Mouse (Mus musculus): Measurements from ENCODE around the gene Ubtd2. TPM values are rescaled to one million over a fixed set of nuclear protein-coding genes. Genes with fewer than 3 reads are reported as not detected.

Gene Ubtd2
- total RNA-seq, 4 experiments from 2014 or later = 6.3 to 7.2 (median 6.6) TPM

DNA sequence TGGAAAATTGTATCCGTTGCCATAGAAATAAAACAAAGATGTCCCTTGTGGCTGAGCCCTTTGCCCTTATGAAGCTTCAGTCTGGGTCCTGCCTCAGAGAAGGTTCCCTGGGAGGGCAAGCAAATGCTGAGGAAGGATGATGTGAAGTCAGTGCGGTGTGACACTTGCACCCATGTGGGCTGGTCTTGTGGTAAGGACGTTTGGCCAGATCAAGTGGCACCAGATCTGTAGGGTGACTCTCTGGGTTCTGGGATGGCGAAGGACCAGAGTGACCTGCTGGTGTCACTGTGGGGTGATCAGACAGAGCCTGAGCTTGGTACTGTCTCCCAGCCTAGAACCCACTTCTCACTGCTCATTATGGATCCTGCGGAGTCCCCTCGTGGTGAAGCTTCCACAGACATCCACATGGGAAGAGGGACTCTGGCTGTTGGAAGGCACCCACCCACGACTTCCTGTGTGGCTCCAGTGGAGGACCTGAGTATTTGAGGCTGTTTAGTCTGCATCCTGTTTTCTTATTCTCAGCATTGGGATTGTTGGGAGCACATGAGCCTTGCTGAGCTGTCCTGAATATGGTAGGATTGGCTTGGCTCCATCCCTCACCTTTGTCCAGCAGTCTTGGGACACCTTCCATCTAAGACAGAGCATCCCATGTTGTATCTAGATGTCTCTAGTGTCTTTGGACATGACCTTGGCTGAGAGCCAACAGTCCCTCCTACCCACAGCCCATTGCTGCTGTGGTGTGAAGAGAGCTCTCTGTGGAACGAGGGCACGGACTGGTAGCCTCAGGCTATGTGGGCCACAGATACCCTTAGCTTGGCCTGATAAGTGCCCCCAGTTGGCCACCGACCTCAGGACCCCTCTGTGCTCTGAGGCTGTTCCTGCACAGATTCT is 106.5 kb downstream of the Ubtd2 start:
- no peak for DNase-seq (ENCODE audit: low spot score in 2 of 2)

DNA sequence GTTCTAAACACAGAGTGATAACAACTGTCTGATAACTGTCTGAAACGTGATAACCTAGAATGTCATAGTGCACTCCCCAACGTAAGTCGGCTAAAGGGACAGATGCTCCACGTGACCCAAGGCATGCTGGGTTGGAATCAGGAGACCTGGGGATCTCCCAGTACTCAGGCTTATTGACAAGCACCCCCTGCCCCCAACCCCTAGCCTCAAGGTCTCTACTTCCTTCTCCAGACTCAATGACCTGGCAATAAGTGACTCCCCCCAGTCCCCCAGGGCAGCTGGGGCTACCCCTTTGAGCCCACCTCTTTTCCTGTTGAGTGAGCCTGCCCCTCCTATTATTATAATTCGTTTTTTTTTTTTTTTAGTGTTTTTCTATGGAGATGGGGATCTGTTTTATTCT is 107.5 kb downstream of the Ubtd2 start:
- DNase-seq (ENCODE audit: low spot score in 2 of 2) = no peak

DNA sequence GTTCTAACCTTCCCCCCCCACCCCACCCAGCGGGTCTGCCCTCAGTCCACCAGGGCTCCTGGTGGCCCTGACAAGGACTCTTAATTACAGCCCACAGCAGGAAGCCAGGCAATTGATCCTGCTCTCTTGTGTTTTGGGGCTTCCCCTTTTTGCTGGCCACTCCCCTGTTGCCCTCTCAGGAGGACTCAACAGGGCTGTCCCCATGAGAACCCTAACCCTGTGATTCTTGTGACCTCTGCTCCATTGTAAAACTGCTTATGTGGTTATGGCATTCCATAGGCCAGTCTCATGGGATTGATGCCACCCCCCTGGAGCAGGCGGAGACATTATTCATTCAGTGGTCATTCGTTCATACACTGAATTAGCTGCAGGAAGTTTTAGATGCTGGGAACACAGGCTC is 108.5 kb downstream of the Ubtd2 start:
- no peak for DNase-seq (ENCODE audit: low spot score in 2 of 2)

DNA sequence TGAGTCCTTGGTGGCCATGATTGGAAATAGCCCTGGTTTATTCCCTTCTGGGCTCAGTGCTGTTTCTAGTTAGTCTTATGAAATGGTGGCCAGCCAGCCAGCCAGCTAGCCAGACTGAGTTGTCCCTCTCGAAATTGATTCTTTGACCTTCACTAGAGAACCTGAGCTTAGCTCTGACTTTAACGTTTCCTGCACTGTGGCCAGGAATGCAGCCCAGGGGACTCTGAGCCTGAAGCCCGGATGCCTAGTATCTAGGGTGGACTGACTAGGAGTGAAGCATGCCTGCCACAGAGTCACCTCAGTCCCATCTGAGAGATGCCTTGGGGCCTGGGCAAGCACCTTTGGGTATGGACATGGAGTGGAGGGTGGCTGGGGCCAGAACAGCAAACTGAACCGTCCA is 109.5 kb downstream of the Ubtd2 start:
- no peak for DNase-seq (ENCODE audit: low spot score in 2 of 2)

DNA sequence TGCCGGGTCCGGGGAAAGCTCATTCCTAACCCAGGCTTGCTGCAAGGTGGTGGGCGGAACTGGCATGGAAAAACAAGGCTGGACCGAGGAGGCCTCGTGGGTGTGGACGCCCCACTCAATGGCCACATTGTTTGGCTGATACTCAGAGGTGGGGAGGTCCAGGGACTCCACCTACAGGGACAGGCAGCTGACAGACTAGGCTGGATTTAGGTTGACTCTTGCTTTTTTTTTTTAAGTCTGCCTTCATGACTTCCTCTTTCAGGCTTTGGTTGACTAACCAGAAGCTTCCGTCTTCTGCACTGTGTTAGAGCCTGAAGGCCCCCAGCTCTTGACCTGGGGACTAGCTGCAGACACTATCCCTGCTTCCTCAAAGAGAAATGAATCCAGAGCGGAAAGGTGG is 109.9 kb downstream of the Ubtd2 start:
- no peak for DNase-seq (ENCODE audit: low spot score in 2 of 2)

DNA sequence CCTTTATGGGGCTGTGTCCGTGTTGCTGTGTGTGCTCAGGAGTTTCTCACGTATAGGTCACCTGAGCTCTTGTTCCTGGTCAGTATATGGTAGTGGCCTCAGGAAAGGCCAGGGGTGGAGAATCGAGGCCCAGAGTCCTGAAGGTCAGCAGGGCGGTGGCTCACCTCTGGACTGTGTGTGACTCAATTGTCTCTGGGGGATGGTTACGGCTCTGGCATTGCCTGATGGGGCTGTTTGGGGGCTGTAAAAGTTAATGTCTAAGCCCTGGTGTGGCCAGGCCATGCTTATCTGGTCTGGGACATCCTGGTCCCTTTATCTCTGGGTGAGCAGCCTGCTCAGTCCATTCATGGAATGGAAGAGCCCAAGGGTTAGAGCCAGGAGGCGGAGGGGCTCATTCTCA is 111.0 kb downstream of the Ubtd2 start:
- no peak for DNase-seq (ENCODE audit: low spot score in 2 of 2)

Other genes with a start within 250 kb of the Ubtd2 start
- gene Snrnp25, start 250.0 kb upstream of the Ubtd2 start, total RNA-seq (2022) = 10 to 100 TPM in 2 of 4 experiments, 1 to 10 TPM in 2; 9.4 to 12.5 (median 10.0) TPM
- gene Rhbdf1, start 233.1 kb upstream of the Ubtd2 start, total RNA-seq (2022) = 10 to 100 TPM; 13.0 to 16.3 (median 14.4) TPM
- gene Mpg, start 228.9 kb upstream of the Ubtd2 start, total RNA-seq (2022) = 1 to 10 TPM; 3.9 to 5.9 (median 4.8) TPM
- gene Nprl3, start 187.7 kb upstream of the Ubtd2 start, total RNA-seq (2022) = 10 to 100 TPM; 22.9 to 27.2 (median 24.6) TPM
- not detected for gene Hba-x, start 179.0 kb upstream of the Ubtd2 start, total RNA-seq (2022)
- 100 to 1,000 TPM; 119 to 302 (median 188) TPM for gene Hba-a1, start 171.9 kb upstream of the Ubtd2 start, total RNA-seq (2022)
- not detected for gene Hbq1b, start 168.4 kb upstream of the Ubtd2 start, total RNA-seq (2022)
- gene Hba-a2, start 158.9 kb upstream of the Ubtd2 start, total RNA-seq (2022) = 100 to 1,000 TPM in 3 of 4 experiments, 10 to 100 TPM in 1; 93.3 to 179 (median 137) TPM
- not detected for gene Hbq1a, start 155.3 kb upstream of the Ubtd2 start, total RNA-seq (2022)
- gene Sh3pxd2b, start 107.5 kb upstream of the Ubtd2 start, total RNA-seq (2022) = 1 to 10 TPM; 1.7 to 2.8 (median 2.3) TPM
- gene Efcab9, start 76.7 kb downstream of the Ubtd2 start, total RNA-seq (2022) = 1 to 10 TPM in 3 of 4 experiments, under 1 TPM in 1; 0.74 to 1.7 (median 1.3) TPM
- 1 to 10 TPM; 1.2 to 2.4 (median 1.9) TPM for gene Stk10, start 77.9 kb downstream of the Ubtd2 start, total RNA-seq (2022)
- 10 to 100 TPM; 59.8 to 72.7 (median 66.6) TPM for gene Fbxw11, start 187.4 kb downstream of the Ubtd2 start, total RNA-seq (2022)